Mouse (Mus musculus): Measurements from ENCODE around the gene Dph7. TPM values are rescaled to one million over a fixed set of nuclear protein-coding genes. Genes with fewer than 3 reads are reported as not detected.

The Dph7 gene
- total RNA-seq (2017), result 22.3 and 28.9 TPM in 2 replicates

GRCm38 (mm10) chr2:24962304-24963000 is at the start of gene Dph7:
TSS of gene Dph7 (plus strand) at chr2:24962400.
- peak; percentile 96 to 99 for ATAC-seq (replicated peaks in 1 of 2; ENCODE audit: insufficient read depth in 1 of 2, low FRiP score in 2 of 2, low TSS enrichment in 1 of 2, low read depth in 1 of 2, poor library complexity in 2 of 2, severe bottlenecking in 2 of 2)

GRCm38 (mm10) chr2:24912589-24912988 is 49.6 kb upstream of the Dph7 start:
- ATAC-seq (replicated peaks in 1 of 2; ENCODE audit: insufficient read depth in 1 of 2, low FRiP score in 2 of 2, low TSS enrichment in 1 of 2, low read depth in 1 of 2, poor library complexity in 2 of 2, severe bottlenecking in 2 of 2), result no peak

- no peak for ATAC-seq (replicated peaks in 1 of 2; ENCODE audit: insufficient read depth in 1 of 2, low FRiP score in 2 of 2, low TSS enrichment in 1 of 2, low read depth in 1 of 2, poor library complexity in 2 of 2, severe bottlenecking in 2 of 2)
These were observed 47.4 kb upstream of the Dph7 start for GRCm38 (mm10) chr2:24914762-24915161.

- ATAC-seq (replicated peaks in 1 of 2; ENCODE audit: insufficient read depth in 1 of 2, low FRiP score in 2 of 2, low TSS enrichment in 1 of 2, low read depth in 1 of 2, poor library complexity in 2 of 2, severe bottlenecking in 2 of 2), result peak; percentile 88 to 92
These were observed 43.0 kb upstream of the Dph7 start, which contains the start of gene Ehmt1 for GRCm38 (mm10) chr2:24918930-24919838. TSS of gene Ehmt1 (minus strand) at chr2:24919614.

- ATAC-seq (replicated peaks in 1 of 2; ENCODE audit: insufficient read depth in 1 of 2, low FRiP score in 2 of 2, low TSS enrichment in 1 of 2, low read depth in 1 of 2, poor library complexity in 2 of 2, severe bottlenecking in 2 of 2), result peak; percentile 28 to 49; a peak in 3 of 4 replicates
These were observed 42.4 kb upstream of the Dph7 start for GRCm38 (mm10) chr2:24919839-24920175.

DNA sequence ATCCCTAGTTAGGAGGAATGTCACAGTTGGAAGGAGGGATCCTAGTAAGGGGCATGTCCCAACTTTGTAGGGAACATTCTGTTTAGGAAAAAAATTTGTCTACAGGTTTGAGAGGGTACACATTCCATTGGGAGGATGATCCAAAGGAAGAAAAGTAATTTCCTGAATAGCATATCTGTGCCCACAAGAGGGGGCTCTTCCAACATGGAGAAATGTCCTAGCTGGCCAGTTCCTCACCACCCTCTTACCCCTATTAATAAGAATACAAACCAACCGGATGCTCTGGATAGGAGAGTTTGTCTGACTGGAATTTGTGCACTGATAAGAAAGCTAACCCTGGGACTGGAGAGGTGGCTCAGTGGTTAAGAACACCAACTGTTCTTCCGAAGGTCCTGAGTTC is 38.6 kb upstream of the Dph7 start:
- ATAC-seq (replicated peaks in 1 of 2; ENCODE audit: insufficient read depth in 1 of 2, low FRiP score in 2 of 2, low TSS enrichment in 1 of 2, low read depth in 1 of 2, poor library complexity in 2 of 2, severe bottlenecking in 2 of 2), result no peak

DNA sequence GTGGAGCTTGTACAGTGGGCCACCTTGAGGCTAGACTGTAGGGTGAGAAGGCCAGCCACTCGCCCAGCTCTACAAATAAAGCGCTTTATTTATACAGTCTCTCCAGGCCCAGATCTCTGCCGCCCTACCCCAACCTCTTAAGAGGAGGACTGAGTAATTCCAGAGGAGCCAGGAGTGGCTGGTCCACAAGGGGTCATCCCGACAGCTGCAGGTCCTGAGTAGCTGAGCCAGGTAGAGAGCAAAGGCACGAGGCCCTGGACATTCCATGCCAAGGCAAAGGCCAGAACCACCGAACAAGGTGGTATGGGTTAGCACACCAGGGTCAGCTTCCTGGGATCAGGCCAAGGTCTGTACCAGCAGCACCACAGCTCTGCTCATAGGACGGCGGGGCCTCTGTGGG is 36.9 kb upstream of the Dph7 start:
- no peak for ATAC-seq (replicated peaks in 1 of 2; ENCODE audit: insufficient read depth in 1 of 2, low FRiP score in 2 of 2, low TSS enrichment in 1 of 2, low read depth in 1 of 2, poor library complexity in 2 of 2, severe bottlenecking in 2 of 2)

GRCm38 (mm10) chr2:24926345-24926964 is 35.7 kb upstream of the Dph7 start:
- ATAC-seq (replicated peaks in 1 of 2; ENCODE audit: insufficient read depth in 1 of 2, low FRiP score in 2 of 2, low TSS enrichment in 1 of 2, low read depth in 1 of 2, poor library complexity in 2 of 2, severe bottlenecking in 2 of 2), result no peak

- peak; percentile 46 to 54; a peak in 3 of 4 replicates for ATAC-seq (replicated peaks in 1 of 2; ENCODE audit: insufficient read depth in 1 of 2, low FRiP score in 2 of 2, low TSS enrichment in 1 of 2, low read depth in 1 of 2, poor library complexity in 2 of 2, severe bottlenecking in 2 of 2)
These were observed 35.2 kb upstream of the Dph7 start for GRCm38 (mm10) chr2:24926965-24927358.

DNA sequence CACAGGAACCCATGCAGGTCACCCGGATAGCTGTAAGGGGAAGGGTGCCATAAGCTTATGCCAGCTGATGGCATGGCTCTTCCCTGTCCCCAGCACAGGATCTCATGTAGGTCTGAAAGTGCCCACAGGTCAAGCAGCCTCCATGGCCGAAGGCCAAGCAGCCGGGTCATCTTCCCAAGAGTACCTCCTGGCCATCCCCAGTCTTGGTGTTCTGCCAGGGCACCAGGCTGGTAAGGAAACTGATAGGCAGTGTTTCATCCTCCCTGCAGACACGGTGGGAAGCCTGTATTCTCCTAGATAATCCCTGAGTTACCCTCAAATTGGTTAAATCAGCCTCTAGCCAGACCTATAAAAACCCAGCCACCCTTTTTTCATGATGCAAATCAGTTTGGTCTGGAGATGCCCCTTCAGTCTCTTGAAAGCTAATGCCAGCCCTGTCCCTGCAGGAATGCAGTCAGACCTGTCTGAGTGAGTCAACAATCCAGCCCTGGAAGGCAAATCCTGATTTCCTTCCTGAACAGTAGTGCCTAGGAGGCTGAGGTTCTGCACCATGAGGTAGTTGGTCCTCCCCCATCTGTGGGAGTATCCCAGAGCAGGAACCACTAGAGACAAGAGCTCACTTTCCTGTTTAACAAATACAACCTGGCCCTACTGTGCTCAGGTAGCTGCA is 34.3 kb upstream of the Dph7 start:
- no peak for ATAC-seq (replicated peaks in 1 of 2; ENCODE audit: insufficient read depth in 1 of 2, low FRiP score in 2 of 2, low TSS enrichment in 1 of 2, low read depth in 1 of 2, poor library complexity in 2 of 2, severe bottlenecking in 2 of 2)

DNA sequence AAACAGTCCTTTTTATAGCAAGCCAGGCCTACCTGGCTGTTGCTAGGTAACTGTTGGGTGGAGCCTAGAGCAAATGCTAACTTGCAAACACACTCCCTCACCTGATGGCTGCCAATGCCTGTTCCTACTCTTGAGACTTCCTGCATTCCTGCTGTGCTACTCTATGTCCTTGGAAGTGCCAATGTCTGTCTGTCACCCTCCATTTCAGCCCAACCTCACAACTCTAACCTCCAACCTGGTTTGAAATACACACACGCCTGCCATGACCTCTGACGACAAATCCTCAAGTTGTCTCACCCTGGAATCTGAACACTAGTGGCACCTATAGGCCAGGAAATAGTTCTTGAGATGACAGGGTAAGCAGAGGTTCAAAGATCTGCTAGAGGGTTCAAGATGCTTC is 33.1 kb upstream of the Dph7 start:
- no peak for ATAC-seq (replicated peaks in 1 of 2; ENCODE audit: insufficient read depth in 1 of 2, low FRiP score in 2 of 2, low TSS enrichment in 1 of 2, low read depth in 1 of 2, poor library complexity in 2 of 2, severe bottlenecking in 2 of 2)

DNA sequence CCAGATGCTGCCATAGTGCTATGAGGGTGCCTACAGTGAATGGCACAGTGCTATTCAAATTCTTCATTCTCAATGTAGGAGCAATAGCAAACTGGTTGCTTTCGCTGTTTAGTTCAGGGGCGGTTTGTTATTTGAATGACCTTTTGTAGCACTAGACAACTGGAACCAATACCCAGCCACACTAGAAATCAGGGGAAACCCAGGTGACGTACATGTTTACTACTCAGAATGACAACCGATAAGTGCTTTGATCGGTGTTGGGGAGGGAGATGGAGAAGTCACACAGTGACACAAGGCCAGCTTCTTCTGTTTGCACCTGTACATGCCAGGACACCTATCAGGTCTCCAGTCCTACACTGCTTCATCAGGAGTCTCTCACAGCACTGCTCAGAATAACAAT is 32.6 kb upstream of the Dph7 start:
- ATAC-seq (replicated peaks in 1 of 2; ENCODE audit: insufficient read depth in 1 of 2, low FRiP score in 2 of 2, low TSS enrichment in 1 of 2, low read depth in 1 of 2, poor library complexity in 2 of 2, severe bottlenecking in 2 of 2), result no peak

GRCm38 (mm10) chr2:24934441-24934963 is 27.7 kb upstream of the Dph7 start:
- peak; percentile 54 to 63 for ATAC-seq (replicated peaks in 1 of 2; ENCODE audit: insufficient read depth in 1 of 2, low FRiP score in 2 of 2, low TSS enrichment in 1 of 2, low read depth in 1 of 2, poor library complexity in 2 of 2, severe bottlenecking in 2 of 2)

DNA sequence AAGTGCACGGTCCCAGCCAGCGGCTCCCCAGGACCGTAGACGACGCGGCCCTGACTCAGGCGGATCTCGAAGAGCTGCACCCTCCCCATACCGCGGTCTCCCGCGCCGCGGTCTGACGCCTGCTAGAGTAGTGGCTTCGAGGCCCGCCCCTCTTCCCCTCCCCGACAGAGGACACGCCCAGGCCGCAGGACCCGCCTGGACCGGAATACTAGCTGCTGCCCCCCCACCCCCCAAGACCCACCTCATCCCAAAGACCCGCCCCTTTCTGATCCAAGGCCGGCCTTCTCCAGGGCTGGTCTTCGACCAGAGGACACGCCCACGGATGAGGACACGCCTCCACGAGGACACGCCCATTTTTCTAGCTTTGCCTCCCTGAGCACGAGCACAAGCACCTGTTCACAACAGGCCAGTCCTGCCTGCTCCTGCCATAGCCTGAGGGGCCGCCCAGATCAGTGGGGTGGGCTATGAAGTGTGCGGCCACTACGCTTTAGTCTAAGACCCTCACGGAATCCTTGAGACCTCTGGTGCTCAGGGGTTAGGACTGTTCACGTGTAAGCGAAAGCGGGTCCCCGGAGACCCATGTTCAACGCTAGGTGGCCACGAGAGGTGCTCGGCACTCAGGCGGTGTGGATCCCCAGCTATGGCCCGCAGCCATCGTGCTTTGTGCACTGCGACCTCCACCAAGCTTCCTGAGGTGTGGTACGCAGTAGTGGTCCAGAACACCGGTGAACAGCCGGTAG is 27.0 kb upstream of the Dph7 start, which contains the start of gene Arrdc1:
Arrdc1 (minus strand) TSS at position 196 of the 740 bp plus-strand sequence.
- peak; percentile 90 to 93 for ATAC-seq (replicated peaks in 1 of 2; ENCODE audit: insufficient read depth in 1 of 2, low FRiP score in 2 of 2, low TSS enrichment in 1 of 2, low read depth in 1 of 2, poor library complexity in 2 of 2, severe bottlenecking in 2 of 2)

GRCm38 (mm10) chr2:24942092-24942491 is 20.1 kb upstream of the Dph7 start:
- no peak for ATAC-seq (replicated peaks in 1 of 2; ENCODE audit: insufficient read depth in 1 of 2, low FRiP score in 2 of 2, low TSS enrichment in 1 of 2, low read depth in 1 of 2, poor library complexity in 2 of 2, severe bottlenecking in 2 of 2)

- ATAC-seq (replicated peaks in 1 of 2; ENCODE audit: insufficient read depth in 1 of 2, low FRiP score in 2 of 2, low TSS enrichment in 1 of 2, low read depth in 1 of 2, poor library complexity in 2 of 2, severe bottlenecking in 2 of 2), result peak; percentile 58 to 71; a peak in 3 of 4 replicates
These were observed 17.9 kb upstream of the Dph7 start for GRCm38 (mm10) chr2:24944304-24944703.

All from hematopoietic stem cell, adult 5-6 weeks (primary cell).